Mouse (Mus musculus) midbrain, embryonic 16.5 days (tissue): ENCODE data around the gene Sept7. TPM values are rescaled to one million over a fixed set of nuclear protein-coding genes. Genes with fewer than 3 reads are reported as not detected.

Experiments
- ATAC-seq: fragments of 200-750 bp; cut with Nextera tagmentation; 2 replicates; pipeline ENCODE4 v1.8.0; 2017; ENCODE audit warnings: moderate TSS enrichment
- H3K27ac ChIP-seq: fragments of 300-500 bp; sonication (generic); 2 replicates; pipeline ENCODE4 v1.5.1; 2014; ENCODE audit warnings: mild to moderate bottlenecking, low read length, mixed read lengths
- H3K27me3 ChIP-seq: fragments of 300-500 bp; sonication (generic); 2 replicates; pipeline ENCODE4 v1.6.1; 2014; ENCODE audit warnings: low read depth, low read length, mixed read lengths; ENCODE audit not compliant: control insufficient read depth, insufficient read depth
- H3K36me3 ChIP-seq: fragments of 300-500 bp; sonication (generic); 2 replicates; pipeline ENCODE4 v1.6.1; 2014; ENCODE audit warnings: mild to moderate bottlenecking, low read length, moderate library complexity, mixed read lengths; ENCODE audit not compliant: control insufficient read depth, insufficient read depth
- H3K4me1 ChIP-seq: fragments of 300-500 bp; sonication (generic); 2 replicates; pipeline ENCODE4 v1.6.1; 2014; ENCODE audit warnings: mild to moderate bottlenecking, low read length, mixed read lengths; ENCODE audit not compliant: control insufficient read depth, insufficient read depth
- H3K4me2 ChIP-seq: fragments of 300-500 bp; sonication (generic); 2 replicates; pipeline ENCODE4 v1.6.1; 2014; ENCODE audit warnings: mild to moderate bottlenecking, low read length, mixed read lengths
- H3K4me3 ChIP-seq: fragments of 300-500 bp; sonication (generic); 2 replicates; pipeline ENCODE4 v1.5.1; 2014; ENCODE audit warnings: low read depth, mild to moderate bottlenecking, low read length, moderate library complexity, mixed read lengths
- H3K9ac ChIP-seq: fragments of 300-500 bp; sonication (generic); 2 replicates; pipeline ENCODE4 v1.6.1; 2014; ENCODE audit warnings: low read depth, low read length, mixed read lengths
- H3K9me3 ChIP-seq: fragments of 300-500 bp; sonication (generic); replicated peaks from 2 replicates; pipeline ENCODE4 v1.6.1; 2014; ENCODE audit warnings: mild to moderate bottlenecking, low read length, mixed read lengths; ENCODE audit not compliant: control insufficient read depth, poor library complexity, severe bottlenecking
- WGBS: fragments of 180-500 bp; shearing (Covaris S2); extraction: QIAGEN DNeasy Blood & Tissue Kit; methylation state at CpG from one replicate; pipeline ENCODE4 v1.1.7; 2014; 5-methylcytosine and 5-hydroxymethylcytosine counted together
- polyA plus RNA-seq: library from polyadenylated mRNA; unstranded; fragments of >200 nt; fragmentation: Nextera tagmentation; extraction: Ambion mirVana; gene quantifications from 2 replicates; pipeline ENCODE4 v1.2.1, GENCODE M21; 2015

Gene Sept7
- polyA plus RNA-seq = 247 and 251 TPM in 2 replicates

GRCm38 (mm10) chr9:25252283-25252726, at the start of gene Sept7:
Sept7 (plus strand) TSS chr9:25252439.
- ATAC-seq = peak; percentile 99
- WGBS = under 1% methylated on average over 45 of the region's 54 CpGs
- H3K36me3 ChIP-seq = no peaks in the 10 kb centered on the region

DNA sequence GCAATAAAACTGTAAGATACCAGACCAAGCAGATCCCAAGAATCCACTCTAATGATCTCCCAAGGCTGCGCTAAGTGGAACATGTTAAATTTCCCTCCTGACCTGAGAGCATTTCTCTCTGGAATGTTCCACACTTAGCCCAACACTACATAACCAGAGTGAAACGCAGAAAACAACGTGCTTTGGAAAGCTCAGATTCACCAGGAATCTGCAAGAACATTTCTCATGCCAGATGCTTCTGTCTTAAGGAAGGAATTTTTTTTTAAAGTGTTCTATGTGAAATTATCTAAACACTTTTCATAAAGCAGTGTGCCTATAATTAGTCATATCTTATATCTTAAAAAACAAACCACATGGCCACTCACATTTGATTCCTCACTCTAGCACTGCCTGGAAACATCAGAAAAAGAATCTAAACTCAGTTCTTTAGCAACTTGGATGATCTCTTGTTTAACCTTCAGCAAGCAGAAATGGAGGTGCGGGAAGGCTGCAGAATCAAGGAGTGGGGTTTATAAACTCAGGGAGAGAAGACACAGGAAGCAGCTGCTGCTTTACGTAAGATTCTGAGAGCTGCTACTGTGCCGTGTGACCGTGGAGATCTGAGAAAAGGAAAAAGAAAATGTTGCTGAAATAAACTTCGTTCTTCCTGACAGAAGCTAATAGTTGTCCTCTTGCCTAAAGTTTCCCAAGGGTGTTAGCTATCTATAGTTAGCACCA, 44.0 kb upstream of the Sept7 start:
- 91% methylated on average over 8 of the region's 8 CpGs for whole genome bisulfite sequencing
- H3K4me1 ChIP-seq = peaks cover 8% of the 10 kb centered on the region

More at GRCm38 (mm10) chr9:25252283-25252726, at the start of gene Sept7:
- Histone ChIP-seq H3K9me3 (no peaks in the 10 kb centered on the region), H3K27me3 (no peaks in the 10 kb centered on the region), H3K9ac (peak within 1 kb of the TSS; percentile 81), H3K4me3 (peak within 1 kb of the TSS; percentile 89), H3K4me2 (peak within 1 kb of the TSS; percentile 83), H3K4me1 (peaks cover 27% of the 10 kb centered on the region), H3K27ac (peak within 1 kb of the TSS; percentile 98)

GRCm38 (mm10) chr9:25212309-25213163, 39.7 kb upstream of the Sept7 start:
- no peak overlapping the region for H3K4me3 ChIP-seq
- WGBS = 38% methylated on average over 9 of the region's 9 CpGs
- H3K4me1 ChIP-seq = peaks cover 8% of the 10 kb centered on the region
- H3K27ac ChIP-seq = peak overlapping the region; percentile 31; the same call in 1 of the 2 replicates
- 0 out of 2 replicates have a peak overlapping the region, but pooled peaks have one; percentile 16 for H3K4me2 ChIP-seq
- 0 out of 2 replicates have a peak, but pooled peaks cover 3% of the 10 kb centered on the region for H3K9me3 ChIP-seq
- no peak overlapping the region for H3K9ac ChIP-seq
- ATAC-seq = peak; percentile 64
- no peaks in the 10 kb centered on the region for H3K36me3 ChIP-seq
- no peaks in the 10 kb centered on the region for H3K27me3 ChIP-seq

More for the DNA sequence above, 44.0 kb upstream of the Sept7 start:
- 0 out of 2 replicates have a peak, but pooled peaks cover 3% of the 10 kb centered on the region for H3K9me3 ChIP-seq
- no peaks in the 10 kb centered on the region for H3K36me3 ChIP-seq
- no peak overlapping the region for H3K9ac ChIP-seq
- no peak overlapping the region for H3K4me2 ChIP-seq
- H3K4me3 ChIP-seq = no peak overlapping the region
- ATAC-seq = no peak
- H3K27ac ChIP-seq = no peak overlapping the region
- no peaks in the 10 kb centered on the region for H3K27me3 ChIP-seq

DNA sequence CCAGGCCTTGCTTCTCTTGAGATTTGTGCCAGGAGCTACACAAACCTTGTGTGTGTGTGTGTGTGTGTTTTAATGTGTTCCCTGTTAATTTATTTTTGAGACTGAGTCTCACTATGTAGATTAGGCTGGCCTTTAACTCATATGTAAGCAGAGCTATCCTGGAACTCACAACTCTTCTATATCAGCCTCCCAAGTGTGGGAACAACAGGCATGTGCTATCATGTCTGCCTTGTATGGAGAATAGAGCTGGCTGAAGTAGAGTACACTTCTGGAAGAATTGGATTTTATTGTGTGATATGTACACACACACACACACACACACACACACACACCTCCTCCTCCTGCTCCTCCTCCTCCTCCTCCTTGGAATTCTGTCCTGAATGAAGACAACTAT, 39.1 kb upstream of the Sept7 start:
- H3K4me3 ChIP-seq = no peak overlapping the region
- no peak for ATAC-seq
- 0 out of 2 replicates have a peak, but pooled peaks cover 3% of the 10 kb centered on the region for H3K9me3 ChIP-seq
- H3K4me2 ChIP-seq = no peak overlapping the region
- H3K9ac ChIP-seq = no peak overlapping the region
- peaks cover 8% of the 10 kb centered on the region for H3K4me1 ChIP-seq
- peak overlapping the region; percentile 29; the same call in 1 of the 2 replicates for H3K27ac ChIP-seq
- H3K27me3 ChIP-seq = no peaks in the 10 kb centered on the region
- no peaks in the 10 kb centered on the region for H3K36me3 ChIP-seq

GRCm38 (mm10) chr9:25215411-25215810, 36.8 kb upstream of the Sept7 start:
- Histone ChIP-seq H3K36me3 (no peaks in the 10 kb centered on the region), H3K4me2 (no peak overlapping the region), H3K27me3 (no peaks in the 10 kb centered on the region), H3K9ac (no peak overlapping the region), H3K27ac (no peak overlapping the region), H3K4me1 (peaks cover 8% of the 10 kb centered on the region), H3K9me3 (no peaks in the 10 kb centered on the region), H3K4me3 (no peak overlapping the region)
- no peak for ATAC-seq
- WGBS = 77% methylated on average over 3 of the region's 3 CpGs

- WGBS = 25% methylated on average over 2 of the region's 2 CpGs
- Histone ChIP-seq H3K4me1 (peaks cover 8% of the 10 kb centered on the region), H3K36me3 (no peaks in the 10 kb centered on the region), H3K27me3 (no peaks in the 10 kb centered on the region), H3K4me3 (no peak overlapping the region), H3K9ac (no peak overlapping the region), H3K9me3 (no peaks in the 10 kb centered on the region), H3K27ac (no peak overlapping the region), H3K4me2 (no peak overlapping the region)
- ATAC-seq = no peak
Measured at GRCm38 (mm10) chr9:25216210-25216609, 36.0 kb upstream of the Sept7 start.

GRCm38 (mm10) chr9:25218954-25219353, 33.3 kb upstream of the Sept7 start:
- H3K9ac ChIP-seq = no peak overlapping the region
- H3K9me3 ChIP-seq = no peaks in the 10 kb centered on the region
- H3K27ac ChIP-seq = no peak overlapping the region
- H3K4me1 ChIP-seq = no peaks in the 10 kb centered on the region
- 58% methylated on average over 3 of the region's 3 CpGs for WGBS
- no peak overlapping the region for H3K4me2 ChIP-seq
- no peak overlapping the region for H3K4me3 ChIP-seq
- H3K27me3 ChIP-seq = no peaks in the 10 kb centered on the region
- no peaks in the 10 kb centered on the region for H3K36me3 ChIP-seq
- no peak for ATAC-seq

- Histone ChIP-seq H3K9me3 (no peaks in the 10 kb centered on the region), H3K36me3 (no peaks in the 10 kb centered on the region), H3K27ac (no peak overlapping the region), H3K9ac (no peak overlapping the region), H3K4me3 (no peak overlapping the region), H3K4me1 (no peaks in the 10 kb centered on the region), H3K27me3 (no peaks in the 10 kb centered on the region), H3K4me2 (no peak overlapping the region)
- WGBS = 87% methylated on average over 5 of the region's 5 CpGs
- no peak for ATAC-seq
Measured at GRCm38 (mm10) chr9:25219882-25220281, 32.4 kb upstream of the Sept7 start.

GRCm38 (mm10) chr9:25224959-25225358, 27.3 kb upstream of the Sept7 start:
- WGBS = 73% methylated on average over 4 of the region's 4 CpGs
- Histone ChIP-seq H3K9me3 (no peaks in the 10 kb centered on the region), H3K27ac (no peak overlapping the region), H3K36me3 (no peaks in the 10 kb centered on the region), H3K4me3 (no peak overlapping the region), H3K27me3 (no peaks in the 10 kb centered on the region), H3K9ac (no peak overlapping the region), H3K4me1 (no peaks in the 10 kb centered on the region), H3K4me2 (no peak overlapping the region)
- no peak for ATAC-seq
